Mouse (Mus musculus) G1E (cell line): Measurements from ENCODE around the gene Uckl1. TPM values are rescaled to one million over a fixed set of nuclear protein-coding genes. Genes with fewer than 3 reads are reported as not detected.

Experiments used
- ATAC-seq: 2 replicates; pipeline ENCODE4 v1.8.0; 2016; ENCODE audit warnings: mild to moderate bottlenecking; ENCODE audit not compliant: insufficient number of reproducible peaks, poor library complexity, low FRiP score, severe bottlenecking; ENCODE audit errors: extremely low read depth
- DNase-seq: peaks from one replicate; pipeline ENCODE4 v3.0.0; 2012; ENCODE audit warnings: low spot score
- H3K27me3 ChIP-seq: 2 replicates; pipeline ENCODE4 v1.6.1; 2012; ENCODE audit warnings: mild to moderate bottlenecking, low read length, inconsistent platforms; ENCODE audit not compliant: insufficient read depth
- H3K36me3 ChIP-seq: replicated peaks from 2 replicates; pipeline ENCODE3; 2012; ENCODE audit warnings: mild to moderate bottlenecking, inconsistent platforms
- H3K4me1 ChIP-seq: 2 replicates; pipeline ENCODE4 v1.6.1; 2012; ENCODE audit warnings: low read depth, low read length, inconsistent platforms, mixed read lengths; ENCODE audit not compliant: insufficient read depth
- H3K4me3 ChIP-seq: 2 replicates; pipeline ENCODE4 v1.5.1; 2012; ENCODE audit warnings: low read depth, mild to moderate bottlenecking, inconsistent platforms, low read length, moderate library complexity, mixed read lengths
- H3K9me3 ChIP-seq: replicated peaks from 2 replicates; pipeline ENCODE4 v1.6.1; 2012; ENCODE audit warnings: inconsistent platforms
- CTCF ChIP-seq: IDR thresholded peaks from 2 replicates; pipeline ENCODE4 v1.5.1; 2012; ENCODE audit warnings: low read depth, low read length, inconsistent platforms, mixed read lengths
- GATA1 ChIP-seq: IDR thresholded peaks from 2 replicates; pipeline ENCODE4 v1.6.1; 2012; ENCODE audit warnings: borderline replicate concordance, low read length, inconsistent platforms, mixed read lengths
- GATA2 ChIP-seq: IDR thresholded peaks from 2 replicates; pipeline ENCODE4 v1.6.1; 2012; ENCODE audit warnings: low read depth, low read length, inconsistent platforms, borderline replicate concordance
- POLR2AphosphoS5 ChIP-seq: IDR thresholded peaks from 2 replicates; pipeline ENCODE4 v1.6.1; 2012; ENCODE audit warnings: low read depth, low read length, inconsistent platforms; ENCODE audit not compliant: insufficient replicate concordance
- TAL1 ChIP-seq: conservative IDR thresholded peaks from 2 replicates; pipeline ENCODE4 v1.6.1; 2012; ENCODE audit warnings: low read depth, low read length, inconsistent platforms, mixed read lengths
- polyA plus RNA-seq: library from polyadenylated mRNA; stranded (reverse); fragments of >175 nt; gene quantifications from 2 replicates; pipeline ENCODE4 v1.2.3, GENCODE M21; 2012
- total RNA-seq, 2 experiments: library from RNA; stranded (forward) in 1 of 2; stranded (reverse) in 1 of 2; fragments of 200-1000 nt in 1 of 2; fragments of >200 nt in 1 of 2; fragmentation: Nextera tagmentation in 1 of 2; gene quantifications; 2 replicates each; pipeline ENCODE4 v1.2.3; 2014 to 2017

Uckl1 gene
- total and polyA plus RNA-seq, 3 experiments: 46.9 to 66.0 (median 54.9) TPM

- ATAC-seq: no peak
- TF ChIP-seq POLR2AphosphoS5: no peak
- no peak for TF ChIP-seq CTCF
- no peak for TF ChIP-seq GATA1
- H3K4me1 ChIP-seq: peaks cover 66% of the 10 kb centered on the region
- no peaks in the 10 kb centered on the region for H3K9me3 ChIP-seq
- no peak for DNase-seq
- peaks cover 29% of the 10 kb centered on the region for H3K36me3 ChIP-seq
- H3K4me3 ChIP-seq: peak overlapping the region; percentile 95
- peaks cover 5% of the 10 kb centered on the region; the same call in 1 of the 2 replicates for H3K27me3 ChIP-seq
Observed at GRCm38 (mm10) chr2:181601751-181602145, 17.1 kb upstream of the Uckl1 start.

- no peaks in the 10 kb centered on the region for H3K9me3 ChIP-seq
- TF ChIP-seq TAL1 (no peak), POLR2AphosphoS5 (no peak), CTCF (no peak), GATA1 (no peak), GATA2 (no peak)
- ATAC-seq (peak; percentile 96), DNase-seq (peak; percentile 92)
- peaks cover 33% of the 10 kb centered on the region for H3K36me3 ChIP-seq
- peaks cover 70% of the 10 kb centered on the region for H3K4me1 ChIP-seq
- H3K4me3 ChIP-seq: peak overlapping the region; percentile 95
- H3K27me3 ChIP-seq: peaks cover 5% of the 10 kb centered on the region; the same call in 1 of the 2 replicates
Observed at GRCm38 (mm10) chr2:181600828-181601750, 16.4 kb upstream of the Uckl1 start.

GRCm38 (mm10) chr2:181600226-181600758 lies 15.6 kb upstream of the Uckl1 start:
- Histone ChIP-seq H3K36me3 (peaks cover 35% of the 10 kb centered on the region), H3K27me3 (peaks cover 5% of the 10 kb centered on the region; the same call in 1 of the 2 replicates), H3K4me3 (peak overlapping the region; percentile 95), H3K4me1 (peaks cover 69% of the 10 kb centered on the region), H3K9me3 (no peaks in the 10 kb centered on the region)
- TF ChIP-seq CTCF: no peak
- no peak for TF ChIP-seq TAL1
- no peak for TF ChIP-seq POLR2AphosphoS5
- TF ChIP-seq GATA2: no peak
- no peak for TF ChIP-seq GATA1
- DNase-seq (no peak), ATAC-seq (no peak)

GRCm38 (mm10) chr2:181598454-181599351 lies 14.0 kb upstream of the Uckl1 start, which contains the start of gene Samd10:
TSS of gene Samd10 (minus strand) at chr2:181599212.
- ATAC-seq: no peak
- DNase-seq: peak; percentile 64

GRCm38 (mm10) chr2:181597378-181598061 lies 12.8 kb upstream of the Uckl1 start:
- H3K4me3 ChIP-seq: no peak overlapping the region
- peaks cover 63% of the 10 kb centered on the region for H3K4me1 ChIP-seq
- H3K27me3 ChIP-seq: peaks cover 5% of the 10 kb centered on the region; the same call in 1 of the 2 replicates
- peak; percentile 72 for DNase-seq
- no peaks in the 10 kb centered on the region for H3K9me3 ChIP-seq
- ATAC-seq: peak; percentile 43; the same call in 1 of the 2 replicates
- peaks cover 24% of the 10 kb centered on the region for H3K36me3 ChIP-seq
- no peak for TF ChIP-seq GATA2
- 0 out of 2 replicates have a peak, but pooled peaks have one; percentile 19 for TF ChIP-seq CTCF

More at GRCm38 (mm10) chr2:181598454-181599351, 14.0 kb upstream of the Uckl1 start, which contains the start of gene Samd10:
- Histone ChIP-seq H3K4me1 (peaks cover 65% of the 10 kb centered on the region), H3K27me3 (peaks cover 5% of the 10 kb centered on the region; the same call in 1 of the 2 replicates), H3K9me3 (no peaks in the 10 kb centered on the region), H3K36me3 (peaks cover 31% of the 10 kb centered on the region), H3K4me3 (peak within 1 kb of the TSS; percentile 81)
- TF ChIP-seq GATA1 (no peak), CTCF (no peak), POLR2AphosphoS5 (no peak), GATA2 (no peak), TAL1 (no peak)
